Mouse (Mus musculus) T-cell, adult 66 days (primary cell): ENCODE data around the gene Serpinb6e. TPM values are rescaled to one million over a fixed set of nuclear protein-coding genes. Genes with fewer than 3 reads are reported as not detected.

Experiments
- total RNA-seq, 2 experiments: library from RNA; stranded (reverse); gene quantifications; 3 replicates in 1 of 2; 4 replicates in 1 of 2; pipeline ENCODE4 v1.2.4; 2023

Serpinb6e gene
- total RNA-seq = not detected

DNA sequence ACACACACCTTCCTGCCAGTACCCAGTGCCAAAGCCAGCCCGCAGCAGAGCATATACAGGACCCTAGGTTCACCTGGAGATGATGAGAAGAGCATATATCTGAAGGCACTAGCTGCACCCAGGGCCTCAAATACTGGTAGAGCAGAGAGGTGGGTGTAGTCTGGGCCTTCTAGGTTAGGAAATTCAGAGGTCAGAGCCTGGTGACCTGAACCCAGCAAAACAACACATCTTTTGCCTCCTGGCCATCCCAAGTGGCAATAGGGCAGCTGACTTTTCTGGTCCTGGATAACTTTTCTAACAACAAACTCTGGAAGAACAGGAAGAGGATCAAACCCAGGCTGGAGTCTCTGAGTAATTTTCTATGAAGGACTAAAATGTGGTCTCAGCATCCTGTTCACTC lies at the start of gene Serpinb6e:
TSS of gene Serpinb6e (minus strand) at position 101 of the 400 bp plus-strand sequence.

Other genes with a start within 250 kb of the Serpinb6e start
- not detected for gene Serpinb6d, start 182.0 kb downstream of the Serpinb6e start, total RNA-seq
- gene Serpinb6c, start 62.3 kb upstream of the Serpinb6e start, total RNA-seq = not detected
- gene Nqo2, start 121.3 kb upstream of the Serpinb6e start, total RNA-seq = 1 to 10 TPM; 3.1 to 3.3 TPM
- gene Ripk1, start 159.0 kb upstream of the Serpinb6e start, total RNA-seq = 10 to 100 TPM; 81.1 to 85.4 TPM
- 10 to 100 TPM; 14.6 to 20.1 TPM for gene Serpinb6a, start 159.4 kb upstream of the Serpinb6e start, total RNA-seq
- 10 to 100 TPM; 13.5 to 15.4 TPM for gene Bphl, start 194.2 kb upstream of the Serpinb6e start, total RNA-seq
- 10 to 100 TPM; 22.0 to 23.2 TPM for gene Tubb2a, start 234.6 kb upstream of the Serpinb6e start, total RNA-seq